Mouse (Mus musculus) midbrain, embryonic 14.5 days (tissue): ENCODE measurements around the gene Ufsp2. TPM values are rescaled to one million over a fixed set of nuclear protein-coding genes. Genes with fewer than 3 reads are reported as not detected.
A peak's percentile ranks its signal among the peaks of the same experiment; 100 is the strongest.

ENCODE experiments used
- ATAC-seq: fragments of 200-750 bp; cut with Nextera tagmentation; 2 replicates; pipeline ENCODE4 v1.8.0; 2017; ENCODE audit warnings: moderate number of reproducible peaks, moderate library complexity; ENCODE audit not compliant: low FRiP score, low TSS enrichment
- DNase-seq: peaks from one replicate; pipeline ENCODE4 v3.0.0-alpha.2; 2015
- H3K27ac ChIP-seq: fragments of 300-500 bp; sonication (generic); replicated peaks from 2 replicates; pipeline ENCODE4 v1.5.1; 2014; ENCODE audit warnings: mild to moderate bottlenecking, low read depth, low read length, moderate library complexity
- H3K27me3 ChIP-seq: fragments of 300-500 bp; sonication (generic); 2 replicates; pipeline ENCODE4 v1.6.1; 2014; ENCODE audit warnings: low read length, control low read depth, mixed read lengths; ENCODE audit not compliant: control insufficient read depth, insufficient read depth
- H3K36me3 ChIP-seq: fragments of 300-500 bp; sonication (generic); 2 replicates; pipeline ENCODE4 v1.6.1; 2014; ENCODE audit warnings: low read length, control low read depth; ENCODE audit not compliant: control insufficient read depth, insufficient read depth
- H3K4me1 ChIP-seq: fragments of 300-500 bp; sonication (generic); 2 replicates; pipeline ENCODE4 v1.6.1; 2014; ENCODE audit warnings: mild to moderate bottlenecking, antibody characterized with exemption, low read length, control low read depth; ENCODE audit not compliant: control insufficient read depth, insufficient read depth
- H3K4me2 ChIP-seq: fragments of 300-500 bp; sonication (generic); 2 replicates; pipeline ENCODE4 v1.6.1; 2014; ENCODE audit warnings: mild to moderate bottlenecking, low read length, moderate library complexity
- H3K4me3 ChIP-seq: fragments of 300-500 bp; sonication (generic); replicated peaks from 2 replicates; pipeline ENCODE4 v1.5.1; 2014; ENCODE audit warnings: low read depth, low read length
- H3K9ac ChIP-seq: fragments of 300-500 bp; sonication (generic); replicated peaks from 2 replicates; pipeline ENCODE4 v1.6.1; 2014; ENCODE audit warnings: mild to moderate bottlenecking, low read length, moderate library complexity
- H3K9me3 ChIP-seq: fragments of 300-500 bp; sonication (generic); 2 replicates; pipeline ENCODE4 v1.6.1; 2016; ENCODE audit warnings: low read length, control low read depth, mixed read lengths; ENCODE audit not compliant: control insufficient read depth
- WGBS: fragments of 180-500 bp; shearing (Covaris S2); extraction: QIAGEN DNeasy Blood & Tissue Kit; methylation state at CpG from one replicate; pipeline ENCODE4 v1.1.7; 2014; 5-methylcytosine and 5-hydroxymethylcytosine counted together
- polyA plus RNA-seq: library from polyadenylated mRNA; unstranded; fragments of >200 nt; fragmentation: Nextera tagmentation; extraction: Ambion mirVana; gene quantifications from 2 replicates; pipeline ENCODE4 v1.2.1, GENCODE M21; 2014

Ufsp2 gene
- polyA plus RNA-seq, 1 experiment from 2014 or later: 58.6 TPM

- Histone ChIP-seq H3K9ac (no peak overlapping the region), H3K27ac (no peak overlapping the region), H3K9me3 (no peaks in the 10 kb centered on the region), H3K36me3 (peaks cover 39% of the 10 kb centered on the region), H3K4me2 (no peak overlapping the region), H3K27me3 (no peaks in the 10 kb centered on the region), H3K4me1 (no peaks in the 10 kb centered on the region), H3K4me3 (no peak overlapping the region)
- ATAC-seq: no peak
- 89% methylated on average over 3 of the region's 3 CpGs for WGBS
- no peak for DNase-seq
Observed at GRCm38 (mm10) chr8:45986665-45987064, 11.3 kb downstream of the Ufsp2 start.

- no peak overlapping the region for H3K4me2 ChIP-seq
- no peak for ATAC-seq
- H3K4me1 ChIP-seq: no peaks in the 10 kb centered on the region
- peaks cover 34% of the 10 kb centered on the region for H3K36me3 ChIP-seq
- WGBS: 72% methylated on average over 2 of the region's 2 CpGs
- no peak for DNase-seq
- no peak overlapping the region for H3K4me3 ChIP-seq
- no peak overlapping the region for H3K9ac ChIP-seq
- no peaks in the 10 kb centered on the region for H3K9me3 ChIP-seq
- H3K27me3 ChIP-seq: no peaks in the 10 kb centered on the region
- H3K27ac ChIP-seq: no peak overlapping the region
Observed at GRCm38 (mm10) chr8:45988189-45988588, 12.9 kb downstream of the Ufsp2 start.

GRCm38 (mm10) chr8:45990631-45991310, 15.4 kb downstream of the Ufsp2 start:
- Histone ChIP-seq H3K4me3 (no peak overlapping the region), H3K27me3 (no peaks in the 10 kb centered on the region), H3K9me3 (no peaks in the 10 kb centered on the region), H3K36me3 (peaks cover 28% of the 10 kb centered on the region), H3K4me1 (no peaks in the 10 kb centered on the region), H3K27ac (no peak overlapping the region), H3K4me2 (no peak overlapping the region), H3K9ac (no peak overlapping the region)
- ATAC-seq (no peak), DNase-seq (no peak)
- 92% methylated on average over 4 of the region's 4 CpGs for WGBS

- Histone ChIP-seq H3K27ac (no peak overlapping the region), H3K4me3 (no peak overlapping the region), H3K4me1 (no peaks in the 10 kb centered on the region; the same call in 1 of the 2 replicates), H3K36me3 (peaks cover 34% of the 10 kb centered on the region), H3K9ac (no peak overlapping the region), H3K9me3 (no peaks in the 10 kb centered on the region), H3K4me2 (no peak overlapping the region), H3K27me3 (no peaks in the 10 kb centered on the region)
- no peak for DNase-seq
- no peak for ATAC-seq
- 100% methylated on average over 2 of the region's 2 CpGs for WGBS
Observed at GRCm38 (mm10) chr8:45994111-45994510, 18.8 kb downstream of the Ufsp2 start.

GRCm38 (mm10) chr8:45995576-45995975, 20.2 kb downstream of the Ufsp2 start:
- Histone ChIP-seq H3K4me2 (no peak overlapping the region), H3K9me3 (no peaks in the 10 kb centered on the region), H3K4me1 (no peaks in the 10 kb centered on the region; the same call in none of the 2 replicates), H3K27ac (no peak overlapping the region), H3K27me3 (no peaks in the 10 kb centered on the region), H3K4me3 (no peak overlapping the region), H3K36me3 (peaks cover 34% of the 10 kb centered on the region), H3K9ac (no peak overlapping the region)
- WGBS: 92% methylated on average over 3 of the region's 3 CpGs
- ATAC-seq (no peak), DNase-seq (no peak)

GRCm38 (mm10) chr8:45998228-45998627, 22.9 kb downstream of the Ufsp2 start:
- H3K27ac ChIP-seq: no peak overlapping the region
- no peaks in the 10 kb centered on the region for H3K27me3 ChIP-seq
- H3K9ac ChIP-seq: no peak overlapping the region
- H3K9me3 ChIP-seq: no peaks in the 10 kb centered on the region
- WGBS: 93% methylated on average over 2 of the region's 2 CpGs
- DNase-seq: no peak
- H3K4me3 ChIP-seq: no peak overlapping the region
- peaks cover 29% of the 10 kb centered on the region for H3K36me3 ChIP-seq
- H3K4me2 ChIP-seq: peak overlapping the region; percentile 83
- ATAC-seq: no peak
- H3K4me1 ChIP-seq: no peaks in the 10 kb centered on the region; the same call in none of the 2 replicates

GRCm38 (mm10) chr8:45999138-45999783, 23.9 kb downstream of the Ufsp2 start, which contains the start of gene Lrp2bp:
TSS of gene Lrp2bp (plus strand) at chr8:45999303.
- 2% methylated on average over 22 of the region's 22 CpGs for WGBS
- peak within 1 kb of the TSS; percentile 58 for H3K4me3 ChIP-seq
- no peaks in the 10 kb centered on the region for H3K9me3 ChIP-seq
- H3K27ac ChIP-seq: peak within 1 kb of the TSS; percentile 100
- ATAC-seq: no peak
- H3K36me3 ChIP-seq: peaks cover 25% of the 10 kb centered on the region
- DNase-seq: no peak
- peak within 1 kb of the TSS; percentile 83 for H3K4me2 ChIP-seq
- no peaks in the 10 kb centered on the region for H3K27me3 ChIP-seq
- H3K4me1 ChIP-seq: no peaks in the 10 kb centered on the region; the same call in none of the 2 replicates
- peak within 1 kb of the TSS; percentile 96 for H3K9ac ChIP-seq

GRCm38 (mm10) chr8:45999784-46000705, 24.7 kb downstream of the Ufsp2 start:
- Histone ChIP-seq H3K4me3 (peak overlapping the region; percentile 58), H3K27me3 (no peaks in the 10 kb centered on the region), H3K9me3 (no peaks in the 10 kb centered on the region), H3K4me2 (peak overlapping the region; percentile 83), H3K4me1 (no peaks in the 10 kb centered on the region; the same call in none of the 2 replicates), H3K36me3 (peaks cover 22% of the 10 kb centered on the region), H3K27ac (peak overlapping the region; percentile 100), H3K9ac (peak overlapping the region; percentile 96)
- 3% methylated on average over 55 of the region's 55 CpGs for WGBS
- DNase-seq: peak; percentile 99
- peak; percentile 98 for ATAC-seq
